Mouse (Mus musculus) hindbrain, embryonic 16.5 days (tissue): ENCODE results near the gene Gm12886. TPM values are rescaled to one million over a fixed set of nuclear protein-coding genes. Genes with fewer than 3 reads are reported as not detected.

Experiments
- ATAC-seq: fragments of 200-750 bp; cut with Nextera tagmentation; 2 replicates; pipeline ENCODE4 v1.8.0; 2017; ENCODE audit warnings: moderate TSS enrichment, moderate library complexity
- H3K27ac ChIP-seq: fragments of 300-500 bp; sonication (generic); 2 replicates; pipeline ENCODE4 v1.5.1; 2014; ENCODE audit warnings: low read depth, mild to moderate bottlenecking, control low read depth, low read length, moderate library complexity
- H3K27me3 ChIP-seq: fragments of 300-500 bp; sonication (generic); replicated peaks from 2 replicates; pipeline ENCODE4 v1.6.1; 2014; ENCODE audit warnings: low read length; ENCODE audit not compliant: control insufficient read depth, insufficient read depth
- H3K36me3 ChIP-seq: fragments of 300-500 bp; sonication (generic); 2 replicates; pipeline ENCODE4 v1.6.1; 2014; ENCODE audit warnings: mild to moderate bottlenecking, low read length, moderate library complexity, mixed read lengths; ENCODE audit not compliant: control insufficient read depth, insufficient read depth
- H3K4me1 ChIP-seq: fragments of 300-500 bp; sonication (generic); 2 replicates; pipeline ENCODE4 v1.6.1; 2014; ENCODE audit warnings: low read depth, low read length; ENCODE audit not compliant: control insufficient read depth, insufficient read depth
- H3K4me2 ChIP-seq: fragments of 300-500 bp; sonication (generic); 2 replicates; pipeline ENCODE4 v1.6.1; 2014; ENCODE audit warnings: mild to moderate bottlenecking, low read length, control low read depth, moderate library complexity
- H3K4me3 ChIP-seq: fragments of 300-500 bp; sonication (generic); 2 replicates; pipeline ENCODE4 v1.5.1; 2014; ENCODE audit warnings: mild to moderate bottlenecking, low read length, control low read depth, moderate library complexity
- H3K9ac ChIP-seq: fragments of 300-500 bp; sonication (generic); 2 replicates; pipeline ENCODE4 v1.6.1; 2014; ENCODE audit warnings: low read depth, mild to moderate bottlenecking, control low read depth, low read length, moderate library complexity
- H3K9me3 ChIP-seq: fragments of 300-500 bp; sonication (generic); 2 replicates; pipeline ENCODE4 v1.6.1; 2014; ENCODE audit warnings: mild to moderate bottlenecking, low read length, moderate library complexity; ENCODE audit not compliant: control insufficient read depth
- WGBS: fragments of 180-500 bp; shearing (Covaris S2); extraction: QIAGEN DNeasy Blood & Tissue Kit; methylation state at CpG from one replicate; pipeline ENCODE4 v1.1.7; 2014; 5-methylcytosine and 5-hydroxymethylcytosine counted together
- polyA plus RNA-seq: library from polyadenylated mRNA; unstranded; fragments of >200 nt; fragmentation: Nextera tagmentation; extraction: Ambion mirVana; gene quantifications from 2 replicates; pipeline ENCODE4 v1.2.1, GENCODE M21; 2015

Gene Gm12886
- not detected in 2 replicates for polyA plus RNA-seq

- Histone ChIP-seq H3K4me3 (no peak within 1 kb of the TSS), H3K9me3 (peaks cover 27% of the 10 kb centered on the region), H3K27ac (no peak within 1 kb of the TSS), H3K9ac (no peak within 1 kb of the TSS), H3K36me3 (no peaks in the 10 kb centered on the region), H3K4me1 (no peaks in the 10 kb centered on the region), H3K4me2 (no peak within 1 kb of the TSS), H3K27me3 (no peaks in the 10 kb centered on the region)
- 60% methylated on average over 3 of the region's 3 CpGs for WGBS
- no peak for ATAC-seq
Observed at GRCm38 (mm10) chr4:121422999-121423398, at the start of gene Gm12886. Gene Gm12886 (minus strand): TSS chr4:121423099.

Other genes with a start within 250 kb of the Gm12886 start
- 23.9 and 24.2 TPM in 2 replicates for gene Rlf, start 208.0 kb downstream of the Gm12886 start, polyA plus RNA-seq
- gene Gm12888, start 98.2 kb downstream of the Gm12886 start, polyA plus RNA-seq = not detected in 2 replicates
- gene Gm12887, start 199.0 kb upstream of the Gm12886 start, polyA plus RNA-seq = not detected in 2 replicates